Mouse (Mus musculus) heart, embryonic 12.5 days (tissue): ENCODE data around the gene 3110001I22Rik. TPM values are rescaled to one million over a fixed set of nuclear protein-coding genes. Genes with fewer than 3 reads are reported as not detected.
A peak's percentile ranks its signal among the peaks of the same experiment; 100 is the strongest.
"Not testable (repeated sequence)": the region's sequence is repeated elsewhere in the genome, so short reads cannot be mapped to it uniquely, and the experiment has no call there.

Experiments
- ATAC-seq: fragments of 200-750 bp; cut with Nextera tagmentation; 2 replicates; pipeline ENCODE4 v1.8.0; 2017; ENCODE audit warnings: moderate TSS enrichment, moderate library complexity; ENCODE audit not compliant: insufficient number of reproducible peaks, low FRiP score
- H3K27ac ChIP-seq: fragments of 300-500 bp; sonication (generic); 2 replicates; pipeline ENCODE4 v1.5.1; 2016; ENCODE audit warnings: mild to moderate bottlenecking, moderate library complexity; ENCODE audit not compliant: poor library complexity, severe bottlenecking
- H3K27me3 ChIP-seq: fragments of 300-500 bp; sonication (generic); replicated peaks from 2 replicates; pipeline ENCODE4 v1.6.1; 2016; ENCODE audit warnings: mild to moderate bottlenecking, moderate library complexity
- H3K36me3 ChIP-seq: fragments of 300-500 bp; sonication (generic); 2 replicates; pipeline ENCODE4 v1.6.1; 2016; ENCODE audit warnings: mild to moderate bottlenecking, moderate library complexity
- H3K4me1 ChIP-seq: fragments of 300-500 bp; sonication (generic); replicated peaks from 2 replicates; pipeline ENCODE4 v1.6.1; 2016; ENCODE audit warnings: mild to moderate bottlenecking
- H3K4me2 ChIP-seq: fragments of 300-500 bp; sonication (generic); 2 replicates; pipeline ENCODE4 v1.6.1; 2016; ENCODE audit warnings: mild to moderate bottlenecking, moderate library complexity
- H3K4me3 ChIP-seq: fragments of 300-500 bp; sonication (generic); 2 replicates; pipeline ENCODE4 v1.5.1; 2016; ENCODE audit warnings: mild to moderate bottlenecking
- H3K9ac ChIP-seq: fragments of 300-500 bp; sonication (generic); 2 replicates; pipeline ENCODE4 v1.6.1; 2016; ENCODE audit warnings: mild to moderate bottlenecking, moderate library complexity
- H3K9me3 ChIP-seq: fragments of 300-500 bp; sonication (generic); replicated peaks from 2 replicates; pipeline ENCODE4 v1.6.1; 2016; ENCODE audit warnings: mild to moderate bottlenecking, moderate library complexity
- WGBS: fragments of 180-500 bp; shearing (Covaris S2); methylation state at CpG from one replicate; pipeline ENCODE4 v1.1.7; 2016; 5-methylcytosine and 5-hydroxymethylcytosine counted together
- polyA plus RNA-seq: library from polyadenylated mRNA; unstranded; fragments of >200 nt; fragmentation: Nextera tagmentation; extraction: Ambion mirVana; gene quantifications from 2 replicates; pipeline ENCODE4 v1.2.1, GENCODE M21; 2016

Gene 3110001I22Rik
- polyA plus RNA-seq, 1 experiment from 2014 or later: 3.3 TPM

DNA sequence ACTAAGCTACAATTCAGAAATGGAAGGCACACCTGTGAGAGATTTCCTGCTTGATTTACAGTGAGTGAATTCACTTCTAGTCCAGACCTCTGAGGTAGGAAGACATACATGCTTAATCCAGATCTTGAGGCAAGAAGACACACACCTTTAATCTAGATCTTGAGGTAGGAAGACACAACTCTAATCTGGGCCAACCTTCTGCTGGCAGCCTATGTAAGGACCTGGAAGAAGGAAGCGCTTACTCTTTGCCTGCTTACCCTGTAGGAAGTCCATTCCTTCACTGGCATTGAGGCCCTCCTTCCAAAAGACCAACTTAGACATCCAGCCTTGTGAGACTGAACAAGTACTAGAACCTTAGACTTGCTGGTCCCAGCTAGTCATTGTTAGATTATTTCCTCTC is 2.4 kb upstream of the 3110001I22Rik start:
- no peak for ATAC-seq
- no peak overlapping the region for H3K4me3 ChIP-seq
- no peak overlapping the region for H3K4me2 ChIP-seq
- H3K9ac ChIP-seq: no peak overlapping the region
- no peak overlapping the region for H3K27ac ChIP-seq
- H3K36me3 ChIP-seq: peaks cover 12% of the 10 kb centered on the region
- H3K27me3 ChIP-seq: no peaks in the 10 kb centered on the region
- no peaks in the 10 kb centered on the region for H3K9me3 ChIP-seq
- WGBS: 94% methylated on average over 1 of the region's 1 CpGs
- H3K4me1 ChIP-seq: peaks cover 21% of the 10 kb centered on the region

DNA sequence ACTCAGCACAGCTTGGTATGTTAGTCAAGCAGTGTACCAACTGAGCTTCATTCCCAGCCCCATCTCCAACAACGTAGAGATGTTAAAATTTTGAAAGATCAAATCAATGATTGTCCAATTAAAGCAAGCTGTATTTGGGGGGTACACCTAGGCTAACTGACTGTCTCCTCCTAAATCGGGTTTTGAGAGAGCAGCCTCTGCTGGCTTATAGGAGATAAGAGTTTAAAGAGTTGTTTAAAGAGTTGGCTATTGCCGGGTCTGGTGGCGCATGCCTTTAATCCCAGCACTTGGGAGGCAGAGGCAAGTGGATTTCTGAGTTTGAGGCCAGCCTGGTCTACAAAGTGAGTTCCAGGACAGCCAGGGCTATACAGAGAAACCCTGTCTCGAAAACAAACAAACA is 833 bp upstream of the 3110001I22Rik start:
- H3K27ac ChIP-seq, ATAC-seq, H3K9ac ChIP-seq, H3K27me3 ChIP-seq, H3K36me3 ChIP-seq, H3K9me3 ChIP-seq: not testable (repeated sequence)
- 60% methylated on average over 5 of the region's 5 CpGs for WGBS
- peak overlapping the region; percentile 79; the same call in 1 of the 2 replicates for H3K4me2 ChIP-seq
- peaks cover 21% of the 10 kb centered on the region for H3K4me1 ChIP-seq
- peak overlapping the region; percentile 97; the same call in 1 of the 2 replicates for H3K4me3 ChIP-seq

DNA sequence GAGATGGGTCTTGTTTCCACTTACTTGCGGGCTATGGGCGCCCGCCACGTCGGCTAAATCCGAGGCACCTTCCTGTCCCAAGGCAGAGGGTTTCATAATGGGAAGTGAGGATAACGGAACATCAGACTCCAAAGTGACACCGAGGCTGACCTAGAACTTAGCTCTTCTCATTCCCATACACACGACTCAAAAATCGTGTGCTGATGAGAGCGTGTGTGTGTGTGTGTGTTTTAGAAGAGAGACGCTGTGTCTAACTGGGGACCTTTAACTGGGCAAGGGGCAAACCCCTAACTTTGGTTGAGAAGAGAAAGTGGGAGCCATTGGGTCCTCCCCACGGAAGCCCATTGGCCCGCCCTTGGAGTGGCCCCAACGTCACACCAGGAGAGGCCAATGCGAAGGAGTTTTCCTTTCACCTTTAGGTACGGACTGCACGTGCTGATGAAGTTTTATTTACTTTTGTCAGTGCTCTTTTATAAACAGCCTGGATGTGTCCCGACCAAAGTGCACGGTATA is 713 bp downstream of the 3110001I22Rik start:
- no peaks in the 10 kb centered on the region for H3K27me3 ChIP-seq
- H3K9me3 ChIP-seq: no peaks in the 10 kb centered on the region
- peak overlapping the region; percentile 96 for H3K9ac ChIP-seq
- peak overlapping the region; percentile 97 for H3K4me3 ChIP-seq
- peak; percentile 59; the same call in 1 of the 2 replicates for ATAC-seq
- H3K4me2 ChIP-seq: peak overlapping the region; percentile 79
- peaks cover 18% of the 10 kb centered on the region for H3K4me1 ChIP-seq
- H3K27ac ChIP-seq: peak overlapping the region; percentile 84
- under 1% methylated on average over 20 of the region's 20 CpGs for WGBS
- H3K36me3 ChIP-seq: peaks cover 13% of the 10 kb centered on the region

DNA sequence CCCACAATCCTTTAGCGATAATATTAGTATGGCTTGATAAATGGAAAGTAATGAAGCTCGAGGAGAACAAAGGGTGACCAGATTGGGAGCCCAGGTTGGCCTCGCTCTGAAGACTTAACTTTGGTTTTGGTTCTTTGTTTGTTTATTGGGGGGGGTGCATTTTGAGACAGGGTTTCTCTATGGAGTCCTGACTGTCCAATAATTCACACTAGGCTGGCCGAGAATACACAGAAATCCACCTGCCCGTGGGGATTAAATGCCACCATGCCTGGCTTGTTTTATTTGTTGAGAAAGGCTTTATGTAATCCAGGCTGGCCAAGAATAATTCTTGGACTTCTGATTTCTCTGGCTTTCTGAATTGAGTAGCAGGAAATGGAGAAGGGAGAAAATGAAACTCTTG is 1.4 kb downstream of the 3110001I22Rik start:
- Histone ChIP-seq H3K4me3 (peak overlapping the region; percentile 97), H3K27ac (no peak overlapping the region), H3K4me2 (peak overlapping the region; percentile 79), H3K9me3 (no peaks in the 10 kb centered on the region), H3K9ac (no peak overlapping the region), H3K27me3 (no peaks in the 10 kb centered on the region), H3K4me1 (peaks cover 18% of the 10 kb centered on the region), H3K36me3 (peaks cover 20% of the 10 kb centered on the region)
- 75% methylated on average over 5 of the region's 5 CpGs for WGBS
- ATAC-seq: no peak

DNA sequence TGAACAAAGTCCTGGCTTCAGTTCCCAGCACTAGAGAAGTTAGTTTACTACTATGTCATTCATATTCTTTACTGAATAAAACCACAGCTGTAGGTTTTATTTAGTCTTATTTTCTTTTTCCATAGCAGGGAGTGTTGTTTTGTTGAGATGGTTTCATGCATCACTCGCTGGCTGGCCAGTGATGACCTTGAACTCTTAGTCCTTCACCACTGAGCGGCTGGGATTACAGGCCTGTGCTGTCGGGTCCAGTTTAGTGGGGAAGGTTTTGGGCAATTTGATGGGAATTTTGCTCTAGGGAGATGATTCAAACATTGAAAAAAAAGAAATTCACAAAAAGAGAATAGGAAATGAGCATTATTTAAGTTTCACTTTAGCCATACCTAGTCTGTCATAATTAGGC is 2.8 kb downstream of the 3110001I22Rik start:
- WGBS: 86% methylated on average over 3 of the region's 3 CpGs
- Histone ChIP-seq H3K4me2 (no peak overlapping the region), H3K4me3 (no peak overlapping the region), H3K4me1 (peaks cover 8% of the 10 kb centered on the region), H3K36me3 (peaks cover 20% of the 10 kb centered on the region), H3K27me3 (no peaks in the 10 kb centered on the region), H3K9ac (no peak overlapping the region), H3K27ac (no peak overlapping the region), H3K9me3 (no peaks in the 10 kb centered on the region)
- ATAC-seq: no peak

DNA sequence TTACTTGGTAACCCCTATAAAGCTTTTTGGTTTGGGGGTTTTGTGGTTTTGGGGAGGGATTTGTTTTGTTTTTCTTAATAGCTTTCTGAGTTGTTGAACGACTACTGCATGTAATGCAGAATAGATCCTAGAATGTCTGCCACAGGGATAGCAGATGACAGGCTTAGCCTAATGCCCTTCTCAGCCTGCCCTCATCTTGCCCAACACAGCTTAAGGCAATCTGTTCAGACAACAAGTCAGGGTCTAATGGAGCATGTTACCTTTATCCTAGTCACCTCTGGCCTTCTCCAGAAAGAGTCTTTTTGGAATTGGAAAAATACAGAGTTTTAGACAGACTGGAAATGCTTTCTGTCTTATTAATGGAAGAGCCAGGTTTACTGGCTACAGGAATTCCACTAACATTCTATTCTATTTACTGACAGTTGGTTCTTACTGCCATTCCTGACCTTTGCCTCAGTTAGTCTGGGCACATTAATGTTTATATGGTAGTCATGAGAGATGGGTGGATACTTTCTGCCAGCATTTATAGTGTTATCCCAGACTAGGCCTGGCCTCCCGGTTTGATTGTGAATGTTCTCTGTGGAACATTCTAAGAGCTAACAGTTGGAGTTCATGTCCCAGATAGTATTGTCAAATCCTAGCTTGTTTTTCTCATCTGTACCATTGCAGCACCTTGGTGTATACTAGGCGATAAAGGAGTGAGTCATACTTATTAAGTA is 7.0 kb downstream of the 3110001I22Rik start:
- ATAC-seq: no peak
- Histone ChIP-seq H3K4me3 (no peak overlapping the region), H3K36me3 (peaks cover 26% of the 10 kb centered on the region), H3K4me1 (no peaks in the 10 kb centered on the region), H3K27ac (no peak overlapping the region), H3K9ac (no peak overlapping the region), H3K9me3 (no peaks in the 10 kb centered on the region), H3K27me3 (no peaks in the 10 kb centered on the region), H3K4me2 (no peak overlapping the region)
- WGBS: 87% methylated on average over 3 of the region's 3 CpGs

DNA sequence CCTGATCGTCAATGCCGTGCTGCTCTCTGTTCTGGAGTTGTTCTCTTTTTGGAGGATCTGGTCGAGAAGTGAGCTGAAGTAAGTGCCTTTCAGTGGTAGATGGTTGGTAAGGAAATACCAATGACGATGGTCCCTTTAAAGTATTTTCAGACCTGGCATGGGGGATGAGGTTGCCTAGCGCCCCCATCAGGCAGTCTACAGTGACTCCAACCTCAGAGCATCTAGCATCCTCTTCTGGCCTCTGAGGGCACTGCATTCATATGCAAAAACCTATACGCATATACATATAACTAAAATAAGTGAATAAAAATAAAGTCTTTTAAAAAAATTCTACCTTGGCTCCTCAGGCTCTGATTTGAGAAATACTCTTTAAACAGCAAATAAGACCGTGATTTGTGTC is 27.3 kb downstream of the 3110001I22Rik start:
- Histone ChIP-seq H3K27me3 (no peaks in the 10 kb centered on the region), H3K9ac (no peak overlapping the region), H3K4me1 (no peaks in the 10 kb centered on the region), H3K4me2 (no peak overlapping the region), H3K36me3 (peaks cover 80% of the 10 kb centered on the region), H3K27ac (no peak overlapping the region), H3K4me3 (no peak overlapping the region), H3K9me3 (no peaks in the 10 kb centered on the region)
- WGBS: 84% methylated on average over 7 of the region's 7 CpGs
- ATAC-seq: no peak

DNA sequence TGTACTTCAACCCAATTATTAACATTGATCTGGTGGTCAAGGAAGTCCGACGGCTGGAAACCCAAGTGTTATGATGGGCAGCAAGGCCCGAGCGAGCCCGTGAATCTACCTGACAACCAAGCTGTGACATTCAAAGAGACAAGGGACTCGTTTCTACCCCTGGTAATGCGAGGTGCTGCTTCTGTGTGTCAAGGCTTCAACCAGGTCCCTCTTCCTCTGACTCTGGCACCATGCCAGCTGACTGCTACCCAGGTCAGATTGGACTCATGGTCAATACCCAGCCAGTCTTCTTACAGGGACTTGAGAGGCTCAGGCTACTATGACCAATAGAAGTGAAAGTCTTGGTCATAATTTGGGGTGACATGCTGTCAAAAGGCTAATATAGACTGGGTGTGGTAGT is 30.5 kb downstream of the 3110001I22Rik start:
- Histone ChIP-seq H3K4me2 (no peak overlapping the region), H3K36me3 (peaks cover 66% of the 10 kb centered on the region), H3K4me3 (no peak overlapping the region), H3K27ac (no peak overlapping the region), H3K9ac (no peak overlapping the region), H3K9me3 (no peaks in the 10 kb centered on the region), H3K4me1 (no peaks in the 10 kb centered on the region), H3K27me3 (no peaks in the 10 kb centered on the region)
- no peak for ATAC-seq
- WGBS: 92% methylated on average over 7 of the region's 7 CpGs

DNA sequence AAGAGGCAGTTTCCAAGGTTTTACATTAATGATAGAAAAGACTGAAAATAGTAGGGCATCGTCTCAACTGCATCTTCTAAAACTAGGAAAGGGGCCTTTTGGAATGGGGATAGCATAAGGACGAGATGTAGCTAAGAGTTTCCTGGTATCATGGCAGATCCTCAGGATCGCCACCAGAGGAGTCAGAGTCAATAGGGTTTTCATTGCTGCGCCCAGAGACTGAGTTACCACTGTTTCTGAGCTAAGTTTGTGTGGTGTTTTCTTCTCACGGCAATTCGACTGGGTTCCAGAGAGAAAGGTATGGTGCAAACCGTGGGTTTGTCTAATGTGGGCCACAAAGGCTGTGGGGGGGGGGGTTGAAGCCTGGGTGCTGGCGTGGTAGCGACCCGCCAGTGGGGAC is 32.9 kb downstream of the 3110001I22Rik start:
- Histone ChIP-seq H3K36me3 (peaks cover 44% of the 10 kb centered on the region), H3K4me1 (no peaks in the 10 kb centered on the region), H3K9me3 (no peaks in the 10 kb centered on the region), H3K4me2 (no peak overlapping the region), H3K9ac (no peak overlapping the region), H3K4me3 (no peak overlapping the region), H3K27me3 (no peaks in the 10 kb centered on the region), H3K27ac (no peak overlapping the region)
- WGBS: 93% methylated on average over 10 of the region's 10 CpGs
- ATAC-seq: no peak

DNA sequence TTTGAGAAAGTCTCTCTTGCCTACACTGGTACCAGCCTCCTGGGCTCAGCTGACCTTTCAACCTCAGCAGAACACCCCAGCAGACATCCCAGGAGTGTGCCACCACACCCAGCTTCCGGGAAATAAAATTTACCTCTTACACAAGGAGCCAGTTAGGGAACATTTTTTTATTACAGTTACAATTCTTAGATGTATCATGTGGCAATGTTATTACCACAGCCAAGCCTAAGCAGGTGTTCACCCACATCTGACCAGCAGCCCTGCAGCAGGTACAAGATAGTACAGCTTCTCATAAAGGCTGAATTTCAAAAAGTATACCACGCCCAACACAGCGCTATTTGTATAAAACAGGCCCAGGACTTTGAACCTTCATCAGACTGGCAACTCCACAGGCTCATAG is 43.2 kb downstream of the 3110001I22Rik start:
- H3K9ac ChIP-seq: no peak overlapping the region
- no peak overlapping the region for H3K4me2 ChIP-seq
- H3K9me3 ChIP-seq: no peaks in the 10 kb centered on the region
- no peak for ATAC-seq
- H3K4me3 ChIP-seq: no peak overlapping the region
- no peaks in the 10 kb centered on the region for H3K27me3 ChIP-seq
- WGBS: 80% methylated on average over 3 of the region's 3 CpGs
- H3K36me3 ChIP-seq: no peaks in the 10 kb centered on the region
- H3K27ac ChIP-seq: no peak overlapping the region
- H3K4me1 ChIP-seq: no peaks in the 10 kb centered on the region

DNA sequence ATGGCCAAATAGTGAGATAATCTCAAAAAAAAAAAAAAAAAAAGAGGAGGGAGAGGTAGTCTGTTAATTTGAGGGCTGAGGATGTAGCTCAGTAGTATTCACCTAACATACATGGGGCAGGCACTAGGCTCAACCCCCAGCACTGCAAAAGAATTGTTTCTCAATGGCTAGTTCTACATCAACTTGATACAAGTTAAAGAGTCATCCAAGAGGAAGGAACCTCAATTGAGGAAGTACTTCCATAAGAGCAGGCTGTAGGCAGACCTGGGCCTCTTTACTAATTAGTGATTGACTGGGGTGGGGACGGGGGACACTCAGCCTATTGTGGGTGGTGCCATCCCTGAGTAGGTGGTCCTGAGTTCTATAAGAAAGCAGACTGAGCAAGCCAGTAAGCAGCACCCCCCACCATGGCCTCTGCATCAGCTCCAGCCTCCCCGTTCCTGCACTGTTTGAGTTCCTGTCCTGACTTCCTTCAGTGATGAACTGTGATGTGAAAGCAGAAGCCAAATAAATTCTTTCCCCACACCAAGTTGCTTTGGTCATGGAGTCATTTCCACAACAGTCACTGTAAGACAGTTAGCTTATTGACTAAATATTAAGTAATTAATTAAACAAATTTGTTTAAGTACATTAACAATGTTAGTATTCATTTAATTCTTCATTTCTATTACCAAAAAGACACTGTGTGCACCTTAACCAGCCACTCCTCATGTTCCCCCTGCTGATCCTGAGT is 45.3 kb downstream of the 3110001I22Rik start:
- Histone ChIP-seq H3K4me2 (no peak overlapping the region), H3K27ac (no peak overlapping the region), H3K4me1 (no peaks in the 10 kb centered on the region), H3K9me3 (no peaks in the 10 kb centered on the region), H3K9ac (no peak overlapping the region), H3K27me3 (no peaks in the 10 kb centered on the region), H3K36me3 (no peaks in the 10 kb centered on the region), H3K4me3 (no peak overlapping the region)
- 63% methylated on average over 2 of the region's 2 CpGs for WGBS
- no peak for ATAC-seq
